Mouse (Mus musculus) erythroblast, embryonic 14.5 days (primary cell): Measurements from ENCODE around the gene Dmrta2. TPM values are rescaled to one million over a fixed set of nuclear protein-coding genes. Genes with fewer than 3 reads are reported as not detected.

Experiments used
- H3K27me3 ChIP-seq: 2 replicates; pipeline ENCODE4 v1.6.1; 2012; ENCODE audit warnings: inconsistent platforms; ENCODE audit not compliant: control insufficient read depth
- H3K36me3 ChIP-seq: 2 replicates; pipeline ENCODE4 v1.6.1; 2012; ENCODE audit warnings: mild to moderate bottlenecking, inconsistent platforms; ENCODE audit not compliant: control insufficient read depth
- H3K4me1 ChIP-seq: 2 replicates; pipeline ENCODE4 v1.6.1; 2012; ENCODE audit warnings: inconsistent platforms; ENCODE audit not compliant: control insufficient read depth
- H3K4me3 ChIP-seq: replicated peaks from 2 replicates; pipeline ENCODE3; 2012; ENCODE audit warnings: moderate library complexity, mild to moderate bottlenecking, inconsistent platforms
- H3K9me3 ChIP-seq: 2 replicates; pipeline ENCODE4 v1.6.1; 2012; ENCODE audit warnings: low read length, inconsistent platforms, mixed read lengths; ENCODE audit not compliant: control insufficient read depth
- GATA1 ChIP-seq: IDR thresholded peaks from 2 replicates; pipeline ENCODE4 v1.6.1; 2012; ENCODE audit warnings: low read length, inconsistent platforms, mixed read lengths
- TAL1 ChIP-seq: IDR thresholded peaks from 3 replicates; pipeline ENCODE4 v1.6.1; 2012; ENCODE audit warnings: low read length, inconsistent platforms, mixed read lengths
- polyA plus RNA-seq: library from polyadenylated mRNA; stranded (reverse); fragments of >175 nt; gene quantifications from 2 replicates; pipeline ENCODE4 v1.2.3, GENCODE M21; 2012

The Dmrta2 gene
- polyA plus RNA-seq, 1 experiment = 0.09 TPM

GRCm38 (mm10) chr4:109983281-109984001 lies 5.6 kb downstream of the Dmrta2 start:
- Histone ChIP-seq H3K4me1 (no peaks in the 10 kb centered on the region), H3K36me3 (no peaks in the 10 kb centered on the region), H3K9me3 (peaks cover 11% of the 10 kb centered on the region; the same call in 1 of the 2 replicates), H3K4me3 (no peak overlapping the region), H3K27me3 (peaks cover 100% of the 10 kb centered on the region)
- TF ChIP-seq GATA1 (no peak), TAL1 (no peak)

DNA sequence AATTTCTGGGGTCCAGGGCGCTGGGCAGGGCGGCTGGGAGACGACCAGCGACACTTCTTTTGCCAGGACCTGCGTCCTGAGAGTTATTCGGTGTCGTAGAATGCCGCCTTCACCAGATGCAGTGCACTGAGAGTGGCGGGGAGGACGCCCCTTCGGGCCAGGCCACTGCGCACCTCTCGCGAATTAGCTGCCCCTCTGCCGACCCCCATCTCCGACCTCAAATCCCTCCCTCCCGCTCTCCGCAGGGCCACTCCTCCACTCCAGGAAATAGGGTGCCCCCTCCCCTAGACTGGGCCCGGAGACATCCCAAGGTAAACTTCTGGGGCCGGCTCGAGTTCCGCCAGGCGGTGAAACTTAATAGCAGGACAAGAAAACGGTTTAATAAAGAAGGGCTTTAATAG lies 6.2 kb downstream of the Dmrta2 start:
- TF ChIP-seq TAL1 (no peak), GATA1 (no peak)
- Histone ChIP-seq H3K27me3 (peaks cover 100% of the 10 kb centered on the region), H3K4me3 (no peak overlapping the region), H3K9me3 (peaks cover 11% of the 10 kb centered on the region; the same call in 1 of the 2 replicates), H3K4me1 (no peaks in the 10 kb centered on the region), H3K36me3 (no peaks in the 10 kb centered on the region)

- peaks cover 11% of the 10 kb centered on the region; the same call in 1 of the 2 replicates for H3K9me3 ChIP-seq
- no peaks in the 10 kb centered on the region for H3K36me3 ChIP-seq
- TF ChIP-seq GATA1 (no peak), TAL1 (no peak)
- peaks cover 100% of the 10 kb centered on the region for H3K27me3 ChIP-seq
- no peaks in the 10 kb centered on the region for H3K4me1 ChIP-seq
- H3K4me3 ChIP-seq = no peak overlapping the region
These were observed 6.9 kb downstream of the Dmrta2 start for GRCm38 (mm10) chr4:109984496-109985423.

DNA sequence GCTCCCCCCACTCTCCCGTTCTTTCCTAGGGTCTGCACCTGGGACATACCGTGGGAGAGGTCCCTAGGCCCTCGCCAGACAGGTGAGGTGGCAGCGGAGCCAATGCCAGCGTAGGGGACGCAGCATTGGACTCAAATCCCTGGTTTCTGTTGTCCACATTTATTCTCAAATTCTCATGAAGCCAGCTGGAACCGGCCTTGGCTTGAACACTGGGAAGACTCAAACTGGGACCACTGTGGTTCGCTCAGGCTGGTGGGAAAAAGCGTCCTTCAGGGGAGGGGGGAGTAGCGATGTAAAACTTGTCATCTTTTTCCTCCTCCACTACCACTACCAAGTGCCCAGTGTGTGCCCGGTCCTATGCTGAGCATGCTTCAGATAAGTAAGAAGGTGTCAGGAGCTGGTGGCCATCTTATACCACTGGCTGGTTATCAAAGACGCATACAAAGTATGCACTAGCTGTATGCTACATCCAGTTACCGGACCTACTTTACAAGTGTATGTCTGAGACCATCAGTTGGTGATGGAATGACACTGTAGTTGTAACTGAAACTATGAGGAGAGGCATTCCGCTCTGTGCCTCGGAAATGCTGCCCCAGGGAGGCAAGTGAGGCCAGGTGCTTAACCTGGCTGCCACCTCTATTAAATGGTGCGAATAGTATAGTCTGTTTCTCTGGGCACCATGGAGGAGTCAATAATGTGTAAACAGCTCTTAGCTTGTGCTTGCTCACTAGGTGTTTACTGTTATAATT lies 7.7 kb downstream of the Dmrta2 start:
- H3K4me1 ChIP-seq = no peaks in the 10 kb centered on the region

GRCm38 (mm10) chr4:109986301-109986700 lies 8.4 kb downstream of the Dmrta2 start:
- no peak for TF ChIP-seq GATA1
- no peak for TF ChIP-seq TAL1
- no peak overlapping the region for H3K4me3 ChIP-seq
- no peaks in the 10 kb centered on the region for H3K36me3 ChIP-seq
- no peaks in the 10 kb centered on the region for H3K4me1 ChIP-seq
- H3K9me3 ChIP-seq = peaks cover 7% of the 10 kb centered on the region; the same call in 1 of the 2 replicates
- peaks cover 97% of the 10 kb centered on the region for H3K27me3 ChIP-seq

More for the DNA sequence above, 7.7 kb downstream of the Dmrta2 start:
- TF ChIP-seq TAL1 = no peak
- no peak for TF ChIP-seq GATA1
- Histone ChIP-seq H3K27me3 (peaks cover 99% of the 10 kb centered on the region), H3K4me3 (no peak overlapping the region), H3K36me3 (no peaks in the 10 kb centered on the region), H3K9me3 (peaks cover 7% of the 10 kb centered on the region; the same call in 1 of the 2 replicates)

DNA sequence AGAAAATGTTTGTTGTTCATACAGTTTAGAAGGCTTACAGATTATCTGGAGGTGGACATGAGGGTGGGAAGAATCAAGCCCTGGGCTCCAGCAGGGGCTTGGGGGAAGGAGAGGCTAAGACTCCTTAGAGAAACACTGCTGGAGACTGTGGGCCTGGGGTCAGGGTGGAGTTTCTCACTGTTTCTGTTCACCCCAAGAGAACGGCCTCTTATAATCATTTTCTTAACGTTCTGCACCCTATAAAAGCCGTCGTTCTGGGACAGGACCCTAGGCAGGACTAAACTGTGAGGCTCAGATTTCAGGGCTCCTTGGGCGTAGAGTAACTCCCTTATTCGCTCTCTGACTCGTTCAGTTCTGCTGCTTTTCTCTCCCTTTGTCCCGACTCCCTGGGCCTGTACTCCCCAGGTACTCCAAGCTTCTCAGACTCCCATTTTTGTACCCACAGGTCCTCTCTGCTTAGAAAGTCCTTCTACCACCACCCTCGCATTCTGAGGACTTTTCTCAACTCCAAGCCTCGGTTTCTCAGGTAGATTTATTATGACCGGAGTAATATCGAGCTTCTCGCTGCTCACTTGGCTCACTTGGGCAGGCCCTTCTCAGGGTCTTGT lies 9.0 kb downstream of the Dmrta2 start:
- H3K36me3 ChIP-seq = no peaks in the 10 kb centered on the region
- H3K4me3 ChIP-seq = no peak overlapping the region
- no peak for TF ChIP-seq TAL1
- no peak for TF ChIP-seq GATA1
- peaks cover 7% of the 10 kb centered on the region; the same call in 1 of the 2 replicates for H3K9me3 ChIP-seq
- no peaks in the 10 kb centered on the region for H3K4me1 ChIP-seq
- peaks cover 92% of the 10 kb centered on the region for H3K27me3 ChIP-seq

GRCm38 (mm10) chr4:109987560-109988362 lies 9.9 kb downstream of the Dmrta2 start:
- H3K27me3 ChIP-seq = peaks cover 92% of the 10 kb centered on the region

GRCm38 (mm10) chr4:109988411-109988810 lies 10.6 kb downstream of the Dmrta2 start:
- Histone ChIP-seq H3K4me1 (no peaks in the 10 kb centered on the region), H3K4me3 (no peak overlapping the region), H3K27me3 (peaks cover 87% of the 10 kb centered on the region), H3K36me3 (no peaks in the 10 kb centered on the region), H3K9me3 (peaks cover 4% of the 10 kb centered on the region; the same call in 1 of the 2 replicates)
- TF ChIP-seq TAL1 (no peak), GATA1 (no peak)

More at GRCm38 (mm10) chr4:109987560-109988362, 9.9 kb downstream of the Dmrta2 start:
- no peak overlapping the region for H3K4me3 ChIP-seq
- H3K4me1 ChIP-seq = no peaks in the 10 kb centered on the region
- H3K9me3 ChIP-seq = peaks cover 4% of the 10 kb centered on the region; the same call in 1 of the 2 replicates
- TF ChIP-seq GATA1 = no peak
- TF ChIP-seq TAL1 = no peak
- no peaks in the 10 kb centered on the region for H3K36me3 ChIP-seq
